In the genomic region with DNA sequence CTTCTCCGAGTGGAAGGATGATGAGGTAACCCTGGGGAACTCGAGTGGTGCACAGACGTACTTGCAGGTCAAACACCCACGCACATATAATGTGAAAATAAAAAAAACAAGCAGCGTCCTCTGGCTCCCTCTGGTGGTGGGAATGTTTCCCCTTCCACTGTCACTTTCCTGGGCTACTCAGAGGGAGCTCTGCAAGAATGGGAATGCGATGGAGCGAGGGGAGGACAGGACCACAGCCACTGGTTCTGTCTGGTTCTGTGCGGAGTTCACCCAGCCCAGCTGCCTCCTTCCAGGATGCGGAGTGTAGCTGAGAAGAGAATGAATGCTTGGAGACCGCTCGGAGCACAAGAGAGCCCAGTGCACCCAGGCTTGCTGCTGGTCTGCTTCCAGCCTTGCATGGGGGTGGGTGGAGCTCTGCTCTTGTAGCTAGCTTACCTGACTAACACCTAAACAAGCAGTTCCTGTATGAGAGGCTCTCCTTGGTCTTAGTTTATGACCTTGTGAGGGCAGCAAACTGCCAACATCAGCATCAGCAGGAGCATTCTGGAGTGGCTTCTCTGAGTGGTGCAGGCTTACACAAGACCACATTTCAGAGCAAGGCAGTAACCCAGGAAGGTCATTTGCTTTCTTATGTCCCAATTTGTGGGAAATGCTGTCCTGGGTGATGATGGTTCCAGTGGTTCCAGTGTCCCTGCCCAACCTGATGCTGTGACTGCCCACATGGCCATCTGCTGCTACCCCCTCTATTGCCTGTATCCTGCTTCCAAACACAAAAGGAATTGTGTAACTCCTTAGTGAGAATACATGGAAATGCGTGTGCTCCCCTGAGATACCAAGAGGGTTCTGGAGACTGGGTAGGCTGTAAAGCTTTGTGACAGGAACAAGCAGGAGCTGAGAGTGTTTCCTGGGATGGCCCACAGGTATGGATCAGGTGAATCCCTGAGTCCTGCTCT, we compare ENCODE assay signal across 8 mouse cellular contexts. TPM values are rescaled to one million over a fixed set of nuclear protein-coding genes. Genes with fewer than 3 reads are reported as not detected.
DNase-seq lines count a peak whose midpoint lies in the region; ATAC-seq and TF ChIP-seq lines count a peak whose summit lies in the region.

No protein-coding gene starts in this region.

- H3K9ac ChIP-seq in heart, embryonic 14.5 days (ENCODE audit: low read length) = peak overlapping the region; percentile 34; the same call in 1 of the 2 replicates
- no peak overlapping the region for H3K9ac ChIP-seq in liver, embryonic 11.5 days (ENCODE audit: low read depth, low read length)

- no peak overlapping the region for H3K4me3 ChIP-seq in brown adipose tissue, adult 24 weeks (ENCODE audit: insufficient read depth, low read depth, low read length)
- H3K4me3 ChIP-seq in heart, embryonic 14.5 days (ENCODE audit: control insufficient read depth in 1 of 2, insufficient read depth in 1 of 2, low read depth in 1 of 2, low read length in 2 of 2) = no peak overlapping the region
- no peak overlapping the region for H3K4me3 ChIP-seq in liver, embryonic 11.5 days (ENCODE audit: low read depth, low read length)
- no peak overlapping the region for H3K4me3 ChIP-seq in myocyte

- TF ChIP-seq POLR2A in myocyte (IDR thresholded peaks at IDR 0.05; ENCODE audit: insufficient read length, low read depth) = no peak

- H3K9me3 ChIP-seq in heart, embryonic 14.5 days (ENCODE audit: control insufficient read depth, low read length) = no peaks in the 10 kb centered on the region
- no peaks in the 10 kb centered on the region for H3K9me3 ChIP-seq in liver, embryonic 11.5 days (ENCODE audit: control insufficient read depth, low read length)

- no peaks in the 10 kb centered on the region for H3K79me2 ChIP-seq in myocyte (ENCODE audit: control insufficient read depth, insufficient read depth)

- 34% methylated on average over 12 of the region's 12 CpGs for WGBS in heart, embryonic 14.5 days
- 42% methylated on average over 12 of the region's 12 CpGs for WGBS in liver, embryonic 11.5 days

- ATAC-seq in CD4-positive, CD25-positive, alpha-beta regulatory T cell, adult 4 months = peak; percentile 93
- ATAC-seq in heart, embryonic 14.5 days (ENCODE audit: insufficient number of reproducible peaks, insufficient read depth, low FRiP score, low read depth) = 0 out of 2 replicates have a peak, but pooled peaks have one; percentile 52
- peak; percentile 34; the same call in 1 of the 2 replicates for ATAC-seq in liver, embryonic 11.5 days (replicated peaks; ENCODE audit: low FRiP score)

- H3K4me2 ChIP-seq in heart, embryonic 14.5 days (ENCODE audit: low read length) = no peak overlapping the region
- no peak overlapping the region for H3K4me2 ChIP-seq in liver, embryonic 11.5 days
- peak overlapping the region; percentile 64 for H3K4me2 ChIP-seq in myocyte (ENCODE audit: low read depth)

- H3K27ac ChIP-seq in brown adipose tissue, adult 24 weeks (replicated peaks; ENCODE audit: low read depth, low read length) = peak overlapping the region; percentile 85
- H3K27ac ChIP-seq in heart, embryonic 14.5 days (replicated peaks in 1 of 2; ENCODE audit: control insufficient read depth in 1 of 2, insufficient read depth in 1 of 2, low read depth in 2 of 2, low read length in 2 of 2) = peak overlapping the region; percentile 72
- H3K27ac ChIP-seq in liver, embryonic 11.5 days (ENCODE audit: low read depth, low read length) = peak overlapping the region; percentile 47; the same call in 1 of the 2 replicates

- no peak overlapping the region for H3ac ChIP-seq in myocyte (ENCODE audit: control insufficient read depth, insufficient read length)

- H3K36me3 ChIP-seq in heart, embryonic 14.5 days (ENCODE audit: control insufficient read depth, insufficient read depth, low read length) = peaks cover 97% of the 10 kb centered on the region
- peaks cover 21% of the 10 kb centered on the region for H3K36me3 ChIP-seq in liver, embryonic 11.5 days (ENCODE audit: control insufficient read depth, insufficient read depth, low read length)
- H3K36me3 ChIP-seq in myocyte (ENCODE audit: control insufficient read depth, insufficient read depth) = peaks cover 14% of the 10 kb centered on the region

- no peaks in the 10 kb centered on the region for H3K27me3 ChIP-seq in heart, embryonic 14.5 days (ENCODE audit: control insufficient read depth, insufficient read depth, low read length)
- no peaks in the 10 kb centered on the region for H3K27me3 ChIP-seq in liver, embryonic 11.5 days (replicated peaks; ENCODE audit: control insufficient read depth, insufficient read depth, low read length)
- H3K27me3 ChIP-seq in myocyte (ENCODE audit: control insufficient read depth, insufficient read depth, insufficient read length) = no peaks in the 10 kb centered on the region

- peaks cover 8% of the 10 kb centered on the region for H3K4me1 ChIP-seq in brown adipose tissue, adult 24 weeks (ENCODE audit: control insufficient read depth, insufficient read depth, insufficient read length, low read length)
- peaks cover 5 to 21% of the 10 kb centered on the region in 2 experiments; a peak in 3 of 4 replicates for H3K4me1 ChIP-seq in heart, embryonic 14.5 days (ENCODE audit: control insufficient read depth in 2 of 2, insufficient read depth in 2 of 2, low read length in 2 of 2)
- 0 out of 2 replicates have a peak, but pooled peaks cover 2% of the 10 kb centered on the region for H3K4me1 ChIP-seq in liver, embryonic 11.5 days (replicated peaks; ENCODE audit: control insufficient read depth, insufficient read depth, low read length)

- peak; percentile 63 for DNase-seq in fibroblast of lung, adult 2 months (ENCODE audit: low read depth)
- DNase-seq in kidney, postnatal 10 days = peak; percentile 93
- peak; percentile 70 for DNase-seq in liver, embryonic 11.5 days (ENCODE audit: low spot score)
- peak; percentile 77 to 92 for DNase-seq in spleen, postnatal 4 days (ENCODE audit: low spot score in 2 of 2)

TF ChIP-seq in myocyte, 11 proteins besides CTCF, POLR2A, EP300 and RAD21:
- TF ChIP-seq MYOD1 (IDR thresholded peaks at IDR 0.05; ENCODE audit: control insufficient read depth in 1 of 3, insufficient read length in 2 of 3, low read depth in 2 of 3) (no peak), REST (IDR thresholded peaks at IDR 0.05; ENCODE audit: insufficient read depth, insufficient read length) (no peak), E2F4 (IDR thresholded peaks at IDR 0.05; ENCODE audit: insufficient read depth) (no peak), CEBPB (IDR thresholded peaks at IDR 0.05; ENCODE audit: insufficient read depth, poor library complexity, severe bottlenecking) (no peak), SRF (IDR thresholded peaks at IDR 0.05; ENCODE audit: control insufficient read depth, insufficient read length, low read depth) (no peak), USF1 (IDR thresholded peaks at IDR 0.05; ENCODE audit: low read depth) (no peak), MYOG (IDR thresholded peaks at IDR 0.05; ENCODE audit: control insufficient read depth in 1 of 3, insufficient read depth in 1 of 3, insufficient read length in 2 of 3, low read depth in 2 of 3) (no peak), MAX (IDR thresholded peaks at IDR 0.05; ENCODE audit: low read depth) (no peak), POLR2AphosphoS2 (IDR thresholded peaks at IDR 0.05; ENCODE audit: insufficient read length, low read depth) (no peak), TCF3 (IDR thresholded peaks at IDR 0.05; ENCODE audit: insufficient read length, low read depth) (no peak), TCF12 (IDR thresholded peaks at IDR 0.05; ENCODE audit: insufficient read depth, poor library complexity, severe bottlenecking) (no peak)
TF ChIP-seq in myocyte: peak in this region for 0.

RNA-seq across cellular contexts. Expression of gene Nudt16l1, which starts 24.5 kb away (rescaled TPM):
- polyA plus RNA-seq in CD4-positive, CD25-positive, alpha-beta regulatory T cell, adult 4 months (2017; shearing (Covaris generic)) = 100 to 1,000 TPM in 1 of 2 experiments, 10 to 100 TPM in 1; 92.1 to 106 TPM
- 34.4 and 43.4 TPM in 2 replicates for polyA plus RNA-seq in brown adipose tissue, adult 24 weeks (2012; ENCODE audit: insufficient read depth, insufficient read length, missing spikeins)
- 126 and 128 TPM in 2 replicates for polyA plus RNA-seq in heart, embryonic 14.5 days (2014; fragmentation: Nextera tagmentation; extraction: Ambion mirVana)
- 102 and 103 TPM in 2 replicates for polyA plus RNA-seq in liver, embryonic 11.5 days (2014; fragmentation: Nextera tagmentation; extraction: Ambion mirVana)
- 46.1 TPM for polyA plus RNA-seq in myocyte (2012; fragmentation: generic; extraction: Trizol)

RNA-seq across cellular contexts. Expression of gene Mgrn1, which starts 28.0 kb away (rescaled TPM):
- 10 to 100 TPM; 35.2 to 58.5 TPM for polyA plus RNA-seq in CD4-positive, CD25-positive, alpha-beta regulatory T cell, adult 4 months (2017; shearing (Covaris generic))
- polyA plus RNA-seq in brown adipose tissue, adult 24 weeks (2012; ENCODE audit: insufficient read depth, insufficient read length, missing spikeins) = 50.6 and 52.6 TPM in 2 replicates
- polyA plus RNA-seq in heart, embryonic 14.5 days (2014; fragmentation: Nextera tagmentation; extraction: Ambion mirVana) = 115 and 120 TPM in 2 replicates
- polyA plus RNA-seq in liver, embryonic 11.5 days (2014; fragmentation: Nextera tagmentation; extraction: Ambion mirVana) = 50.5 and 52.5 TPM in 2 replicates
- 59.3 TPM for polyA plus RNA-seq in myocyte (2012; fragmentation: generic; extraction: Trizol)

RNA-seq across cellular contexts. Expression of gene Ubald1, which starts 33.9 kb away (rescaled TPM):
- 10 to 100 TPM; 19.3 to 21.6 TPM for polyA plus RNA-seq in CD4-positive, CD25-positive, alpha-beta regulatory T cell, adult 4 months (2017; shearing (Covaris generic))
- polyA plus RNA-seq in brown adipose tissue, adult 24 weeks (2012; ENCODE audit: insufficient read depth, insufficient read length, missing spikeins) = 14.2 and 16.7 TPM in 2 replicates
- polyA plus RNA-seq in heart, embryonic 14.5 days (2014; fragmentation: Nextera tagmentation; extraction: Ambion mirVana) = 24.2 and 25.3 TPM in 2 replicates
- polyA plus RNA-seq in liver, embryonic 11.5 days (2014; fragmentation: Nextera tagmentation; extraction: Ambion mirVana) = 26.4 and 29.9 TPM in 2 replicates
- 79.5 TPM for polyA plus RNA-seq in myocyte (2012; fragmentation: generic; extraction: Trizol)

RNA-seq across cellular contexts. Expression of gene Anks3, which starts 49.9 kb away (rescaled TPM):
- polyA plus RNA-seq in CD4-positive, CD25-positive, alpha-beta regulatory T cell, adult 4 months (2017; shearing (Covaris generic)) = 10 to 100 TPM; 41.4 to 64.3 TPM
- polyA plus RNA-seq in brown adipose tissue, adult 24 weeks (2012; ENCODE audit: insufficient read depth, insufficient read length, missing spikeins) = 12.0 and 14.1 TPM in 2 replicates
- polyA plus RNA-seq in heart, embryonic 14.5 days (2014; fragmentation: Nextera tagmentation; extraction: Ambion mirVana) = 26.6 and 32.3 TPM in 2 replicates
- polyA plus RNA-seq in liver, embryonic 11.5 days (2014; fragmentation: Nextera tagmentation; extraction: Ambion mirVana) = 28.1 and 30.0 TPM in 2 replicates
- 25.2 TPM for polyA plus RNA-seq in myocyte (2012; fragmentation: generic; extraction: Trizol)

Comparison
In these comparisons a context has a peak if more than half of its experiments do, and no peak if none do; other contexts are left out.
1. ATAC-seq: peak in every context shown above with its lines; median percentile 93 in CD4-positive, CD25-positive, alpha-beta regulatory T cell, adult 4 months; 52 in heart, embryonic 14.5 days; 34 in liver, embryonic 11.5 days.